Mouse (Mus musculus): Measurements from ENCODE around the gene Wwtr1.

The Wwtr1 gene

DNA sequence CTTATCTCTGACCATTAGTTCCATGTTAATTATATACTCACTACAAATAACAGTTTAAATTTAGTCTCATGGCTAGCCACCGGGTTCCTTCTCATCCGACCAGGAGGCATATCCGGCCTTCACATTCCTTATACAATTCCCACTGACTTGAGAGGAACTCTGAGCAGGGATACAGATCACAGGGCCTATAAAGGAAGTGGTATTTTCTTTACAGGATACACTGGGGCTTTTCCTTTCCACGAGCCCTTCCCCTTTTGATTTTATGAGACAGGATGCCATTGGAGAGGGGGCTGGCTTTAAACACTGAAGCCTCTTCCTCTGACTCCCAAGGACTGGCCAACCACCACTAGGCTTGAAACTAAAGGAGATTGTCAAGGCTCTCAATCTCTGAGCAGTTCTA is 59.6 kb downstream of the Wwtr1 start:
- no peak for DNase-seq (ENCODE audit: low read depth, low spot score)

GRCm38 (mm10) chr3:57515044-57515443 is 60.7 kb downstream of the Wwtr1 start:
- no peak for DNase-seq (ENCODE audit: low read depth, low spot score)

GRCm38 (mm10) chr3:57511816-57512586 is 63.7 kb downstream of the Wwtr1 start:
- no peak for DNase-seq (ENCODE audit: low read depth, low spot score)

DNA sequence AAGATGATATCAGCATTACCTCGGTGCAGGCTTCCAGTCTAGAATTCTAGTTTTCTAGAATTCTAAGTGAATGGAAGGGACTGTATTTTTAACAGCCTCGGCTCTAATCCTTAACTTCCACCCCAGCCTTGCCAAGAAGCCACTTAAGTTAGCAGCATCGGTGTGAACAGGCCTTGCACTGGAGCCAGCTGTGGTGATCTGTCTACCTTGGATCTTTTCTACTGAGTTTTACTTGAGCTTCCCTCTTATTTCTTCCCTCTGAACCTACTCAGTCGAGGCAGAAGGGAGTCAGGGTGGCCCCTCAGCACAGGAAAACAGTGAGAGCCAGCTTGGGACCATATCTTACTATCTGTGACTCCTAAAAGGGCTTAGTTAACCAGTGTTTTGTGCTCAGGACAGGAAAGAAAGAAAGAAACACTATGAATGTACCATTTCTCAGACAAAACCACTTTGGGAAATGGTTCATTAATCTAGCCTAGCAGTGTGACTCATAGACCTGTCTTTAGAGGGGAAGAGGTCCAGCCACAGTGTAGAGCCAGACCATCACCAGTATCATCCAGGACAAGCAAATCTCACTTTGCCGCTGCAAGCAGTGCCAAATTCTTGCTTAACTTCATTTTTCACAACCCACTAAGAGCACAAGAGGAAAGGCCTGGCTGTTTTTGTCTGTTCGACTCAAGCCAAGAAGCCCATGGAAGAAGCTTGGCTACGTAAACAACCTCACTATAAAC is 65.6 kb downstream of the Wwtr1 start:
- no peak for DNase-seq (ENCODE audit: low read depth, low spot score)

- no peak for DNase-seq (ENCODE audit: low read depth, low spot score)
Measured at GRCm38 (mm10) chr3:57505991-57506390, 69.7 kb downstream of the Wwtr1 start.

DNA sequence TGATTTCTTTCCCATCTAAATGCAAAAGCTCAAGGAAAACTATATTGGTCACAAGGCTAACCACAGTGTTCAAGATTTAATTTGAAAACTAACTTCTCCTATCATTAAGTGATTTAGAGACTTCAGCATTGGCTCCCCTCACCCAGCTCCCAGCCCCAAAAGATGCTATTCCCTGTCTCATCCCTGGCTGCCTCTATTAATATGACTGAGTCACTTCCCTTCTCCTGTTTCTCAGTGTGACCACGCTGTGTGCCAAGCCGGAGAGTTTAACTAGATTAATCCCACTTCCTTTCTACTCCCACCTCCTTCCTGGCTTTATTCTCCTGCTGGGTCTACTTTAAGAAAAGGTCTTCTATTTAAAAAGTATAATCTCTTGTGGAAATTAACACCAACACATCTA is 71.0 kb downstream of the Wwtr1 start:
- DNase-seq (ENCODE audit: low read depth, low spot score), result no peak

- DNase-seq (ENCODE audit: low read depth, low spot score), result no peak
Measured at GRCm38 (mm10) chr3:57501596-57502220, 74.0 kb downstream of the Wwtr1 start.

GRCm38 (mm10) chr3:57500846-57501245 is 74.9 kb downstream of the Wwtr1 start:
- DNase-seq (ENCODE audit: low read depth, low spot score), result no peak

- DNase-seq (ENCODE audit: low read depth, low spot score), result no peak
Measured at GRCm38 (mm10) chr3:57497791-57498190, 77.9 kb downstream of the Wwtr1 start.

DNA sequence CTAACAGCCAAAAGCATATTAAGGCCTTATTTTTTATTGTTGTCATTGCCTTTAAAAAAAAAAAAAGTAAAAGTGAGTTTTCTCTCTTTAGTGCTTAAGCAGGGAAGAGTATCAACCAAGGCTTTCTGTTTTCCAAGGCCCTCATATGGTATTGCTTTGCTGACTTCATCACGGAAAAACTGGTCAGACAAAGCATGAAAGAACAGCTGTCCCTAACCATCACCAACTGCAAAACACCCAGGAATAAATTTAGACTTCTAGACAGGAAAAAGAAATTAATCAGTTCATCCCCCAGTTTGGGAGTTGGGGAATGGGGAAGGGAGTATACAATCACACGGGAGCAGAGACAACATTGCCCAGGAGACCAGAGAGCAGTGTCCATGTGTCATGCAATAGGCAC is 79.3 kb downstream of the Wwtr1 start:
- no peak for DNase-seq (ENCODE audit: low read depth, low spot score)

- no peak for DNase-seq (ENCODE audit: low read depth, low spot score)
Measured at GRCm38 (mm10) chr3:57487455-57488153, 88.1 kb downstream of the Wwtr1 start.

- no peak for DNase-seq (ENCODE audit: low read depth, low spot score)
Measured at GRCm38 (mm10) chr3:57486068-57486467, 89.6 kb downstream of the Wwtr1 start.

GRCm38 (mm10) chr3:57481981-57482380 is 93.7 kb downstream of the Wwtr1 start:
- DNase-seq (ENCODE audit: low read depth, low spot score), result no peak

DNA sequence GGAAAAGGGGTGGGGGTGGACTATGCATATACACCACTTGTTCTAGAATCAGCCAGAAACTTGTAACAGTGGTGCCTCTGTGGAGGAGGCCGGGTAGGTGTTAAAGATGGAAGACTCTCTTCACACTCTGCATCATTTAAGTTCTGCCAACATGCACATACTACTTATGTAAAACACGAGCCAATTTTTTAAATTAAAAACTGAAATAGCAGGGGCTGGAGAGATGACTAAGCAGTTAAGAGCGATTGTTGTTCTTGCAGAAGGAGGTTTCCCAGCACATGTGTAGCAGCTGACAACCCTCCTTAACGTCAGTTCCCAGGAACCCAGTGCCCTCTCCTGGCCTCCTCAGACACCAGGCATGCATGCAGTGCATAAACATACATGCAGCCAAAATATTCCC is 95.1 kb downstream of the Wwtr1 start:
- no peak for DNase-seq (ENCODE audit: low read depth, low spot score)

DNA sequence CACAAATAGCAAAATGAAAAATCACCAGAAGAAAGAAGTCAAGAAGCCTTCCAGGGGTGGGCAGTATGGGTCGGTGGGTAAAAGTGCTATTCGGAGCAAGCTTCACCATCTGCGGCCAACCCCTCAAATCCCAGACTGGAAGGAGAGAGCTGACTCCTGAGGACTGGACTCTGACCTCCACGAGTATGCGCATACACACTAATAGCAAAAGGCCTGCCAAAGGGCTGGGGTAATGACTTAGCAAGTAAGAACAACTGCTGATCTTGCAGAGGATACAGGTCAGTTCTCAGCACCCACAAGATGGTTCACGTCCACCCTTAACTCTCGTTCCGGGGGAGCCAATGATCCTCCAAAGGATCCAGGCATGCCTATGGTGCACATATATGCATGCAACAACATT is 101.3 kb downstream of the Wwtr1 start:
- no peak for DNase-seq (ENCODE audit: low read depth, low spot score)

- no peak for DNase-seq (ENCODE audit: low read depth, low spot score)
Measured at GRCm38 (mm10) chr3:57472407-57472806, 103.3 kb downstream of the Wwtr1 start.

DNA sequence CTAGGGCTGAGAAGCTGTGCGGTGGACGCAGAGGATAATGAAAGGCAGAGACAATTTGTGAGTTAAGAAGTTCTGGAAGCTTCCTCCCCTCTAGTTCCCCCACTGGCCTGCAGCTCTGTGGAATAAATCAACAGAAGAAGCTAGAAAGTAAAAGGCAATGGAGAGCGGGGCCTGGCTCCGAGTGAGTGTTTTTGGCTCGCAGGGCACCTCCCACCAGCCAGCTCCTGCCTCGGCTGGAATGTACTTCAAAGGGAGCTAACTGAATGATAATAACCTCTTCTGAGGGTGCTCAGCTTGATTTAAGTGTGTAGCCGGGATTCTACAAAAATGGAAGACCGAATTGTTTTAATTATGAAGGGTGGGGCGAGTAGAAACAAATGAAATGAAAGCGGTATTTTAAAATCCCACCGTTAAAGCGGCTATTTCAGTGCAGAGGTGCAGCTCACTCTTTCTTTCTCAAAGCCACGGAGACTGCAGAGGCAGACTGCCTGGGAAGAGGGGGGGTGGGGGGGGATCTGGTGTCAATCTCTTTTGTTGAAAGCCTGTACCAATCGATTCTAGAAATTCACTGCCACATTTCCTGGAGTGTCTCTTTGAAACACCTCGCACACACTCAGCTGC is 104.6 kb downstream of the Wwtr1 start:
- no peak for DNase-seq (ENCODE audit: low read depth, low spot score)

DNA sequence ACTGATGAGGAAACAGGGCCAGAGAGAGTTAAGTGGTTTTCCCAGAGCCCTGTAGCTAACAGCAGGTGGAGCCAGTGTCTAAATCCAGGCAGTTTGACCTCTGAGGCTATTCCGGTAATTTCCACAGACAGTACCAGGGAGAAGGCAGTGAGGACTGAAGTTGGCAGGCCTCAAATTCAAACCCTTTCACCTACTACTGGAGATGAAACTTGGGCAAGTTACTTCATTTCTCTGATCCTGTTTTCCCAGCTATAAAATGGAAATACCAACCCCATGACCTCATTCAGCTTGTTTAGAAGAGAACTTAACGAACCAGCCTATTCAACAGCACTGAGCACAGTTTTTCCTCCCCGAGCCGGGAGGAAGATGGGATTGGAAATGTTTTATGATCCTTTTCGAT is 105.4 kb downstream of the Wwtr1 start:
- DNase-seq (ENCODE audit: low read depth, low spot score), result no peak

GRCm38 (mm10) chr3:57469325-57469724 is 106.4 kb downstream of the Wwtr1 start:
- no peak for DNase-seq (ENCODE audit: low read depth, low spot score)

- DNase-seq (ENCODE audit: low read depth, low spot score), result no peak
Measured at GRCm38 (mm10) chr3:57466289-57466688, 109.4 kb downstream of the Wwtr1 start.

- DNase-seq (ENCODE audit: low read depth, low spot score), result no peak
Measured at GRCm38 (mm10) chr3:57463302-57463701, 112.4 kb downstream of the Wwtr1 start.

DNA sequence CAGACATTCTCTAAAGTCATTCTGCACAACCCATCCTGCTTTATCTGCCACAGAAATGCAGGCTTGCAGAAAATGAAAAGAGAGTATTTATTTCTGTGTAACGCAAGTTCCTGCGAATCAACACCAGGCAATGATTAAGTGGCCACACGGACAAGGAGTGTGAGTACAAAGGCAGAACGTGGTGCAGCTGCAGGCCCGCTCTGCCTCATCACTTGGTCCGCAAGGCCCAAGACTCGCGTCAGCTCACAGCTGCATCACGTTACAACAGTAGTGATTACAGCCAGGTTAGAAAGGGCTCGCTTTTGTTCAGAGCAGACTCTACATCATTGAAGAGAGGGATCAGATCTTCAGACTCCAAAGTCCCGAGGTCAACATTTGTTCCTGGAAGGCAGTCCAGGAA is 117.1 kb downstream of the Wwtr1 start:
- DNase-seq (ENCODE audit: low read depth, low spot score), result no peak
